ENCODE assay signal across 8 mouse cellular contexts in genomic region chr12:4007181-4007580, GRCm38 (mm10). TPM values are rescaled to one million over a fixed set of nuclear protein-coding genes. Genes with fewer than 3 reads are reported as not detected.
DNase-seq lines count a peak whose midpoint lies in the region; ATAC-seq lines count a peak whose summit lies in the region.

No protein-coding gene starts in this region.

- no peaks in the 10 kb centered on the region for H3K27me3 ChIP-seq in limb, embryonic 15.5 days
- no peaks in the 10 kb centered on the region for H3K27me3 ChIP-seq in limb, embryonic 10.5 days (ENCODE audit: low read depth, poor library complexity, severe bottlenecking)

- no peak for ATAC-seq in limb, embryonic 15.5 days (ENCODE audit: insufficient number of reproducible peaks, low FRiP score, low TSS enrichment, low read depth)
- no peak for ATAC-seq in CD4-positive, CD25-positive, alpha-beta regulatory T cell, adult 4 months

- H3K4me3 ChIP-seq in limb, embryonic 15.5 days = no peak overlapping the region
- no peak overlapping the region for H3K4me3 ChIP-seq in limb, embryonic 10.5 days

- intact Hi-C loops in left cerebral cortex, postnatal 4 days (cut with DNase I) = no loop called here

- 57% methylated on average over 4 of the region's 4 CpGs for WGBS in limb, embryonic 15.5 days
- WGBS in limb, embryonic 10.5 days = 39% methylated on average over 4 of the region's 4 CpGs

- no peak overlapping the region for H3K4me2 ChIP-seq in limb, embryonic 15.5 days

- H3K9me3 ChIP-seq in limb, embryonic 15.5 days = no peaks in the 10 kb centered on the region
- no peaks in the 10 kb centered on the region for H3K9me3 ChIP-seq in limb, embryonic 10.5 days (replicated peaks)

- H3K4me1 ChIP-seq in limb, embryonic 15.5 days = peaks cover 9% of the 10 kb centered on the region; the same call in 1 of the 2 replicates
- H3K4me1 ChIP-seq in limb, embryonic 10.5 days = peaks cover 31% of the 10 kb centered on the region

- H3K36me3 ChIP-seq in limb, embryonic 15.5 days = no peaks in the 10 kb centered on the region
- H3K36me3 ChIP-seq in limb, embryonic 10.5 days = no peaks in the 10 kb centered on the region

- no peak overlapping the region for H3K9ac ChIP-seq in limb, embryonic 15.5 days

- DNase-seq in limb, embryonic 10.5 days (ENCODE audit: low spot score) = no peak
- DNase-seq in cerebellum, adult 11-12 months = peak; percentile 84
- DNase-seq in gastrocnemius, postnatal 25 days = peak; percentile 73
- peak; percentile 79 for DNase-seq in left cerebral cortex, postnatal 4 days
- DNase-seq in ovary, adult 18-20 months (ENCODE audit: low spot score) = no peak
- no peak for DNase-seq in kidney, adult 8-10 months

- H3K27ac ChIP-seq in limb, embryonic 15.5 days = 0 out of 2 replicates have a peak overlapping the region, but pooled peaks have one; percentile 5
- H3K27ac ChIP-seq in limb, embryonic 10.5 days = no peak overlapping the region; the same call in 1 of the 2 replicates

RNA-seq across cellular contexts. Expression of gene Efr3b, which starts 31.5 kb away (rescaled TPM):
- 3.5 and 3.7 TPM in 2 replicates for polyA plus RNA-seq in limb, embryonic 15.5 days (2015; fragmentation: Nextera tagmentation; extraction: Ambion mirVana)
- 4.8 and 8.4 TPM in 2 replicates for polyA plus RNA-seq in limb, embryonic 10.5 days (2016; fragmentation: Nextera tagmentation; extraction: Ambion mirVana)
- total RNA-seq in gastrocnemius, postnatal 25 days (2021) = 1 to 10 TPM; 3.1 to 6.0 TPM
- total RNA-seq in left cerebral cortex, postnatal 4 days (2021) = 100 to 1,000 TPM in 1 of 2 experiments, 10 to 100 TPM in 1; 100.0 to 102 TPM
- polyA plus RNA-seq in CD4-positive, CD25-positive, alpha-beta regulatory T cell, adult 4 months (2017; shearing (Covaris generic)) = under 1 TPM; 0.11 to 0.61 TPM

RNA-seq across cellular contexts. Expression of gene Pomc, which starts 52.4 kb away (rescaled TPM):
- polyA plus RNA-seq in limb, embryonic 15.5 days (2015; fragmentation: Nextera tagmentation; extraction: Ambion mirVana) = 2.0 and 2.1 TPM in 2 replicates
- 4.0 and 4.5 TPM in 2 replicates for polyA plus RNA-seq in limb, embryonic 10.5 days (2016; fragmentation: Nextera tagmentation; extraction: Ambion mirVana)
- total RNA-seq in gastrocnemius, postnatal 25 days (2021) = under 1 TPM in 1 of 2 experiments, not detected in 1; 0.46 TPM
- total RNA-seq in left cerebral cortex, postnatal 4 days (2021) = 1 to 10 TPM; 1.6 to 1.9 TPM
- polyA plus RNA-seq in CD4-positive, CD25-positive, alpha-beta regulatory T cell, adult 4 months (2017; shearing (Covaris generic)) = 1 to 10 TPM; 2.8 TPM

Comparison
In these comparisons a context has a peak if more than half of its experiments do, and no peak if none do; other contexts are left out.
1. DNase-seq: peak in cerebellum, adult 11-12 months (single experiment), gastrocnemius, postnatal 25 days (single experiment) and left cerebral cortex, postnatal 4 days (single experiment); none in limb, embryonic 10.5 days (single experiment), ovary, adult 18-20 months (single experiment) and kidney, adult 8-10 months (0 of 2).